Mouse (Mus musculus) liver, postnatal 0 days (tissue): ENCODE measurements at regions not wholly inside any gene's neighbourhood (a gene's known extent, or its start where the extent isn't known, plus 50 kb on each side); places are given as distances from the start of the nearest gene placed in this dataset.
A peak's percentile ranks its signal among the peaks of the same experiment; 100 is the strongest.

Experiments
- ATAC-seq: fragments of 200-750 bp; cut with Nextera tagmentation; 2 replicates; pipeline ENCODE4 v1.8.0; 2017; ENCODE audit warnings: mild to moderate bottlenecking, moderate library complexity
- DNase-seq: peaks from one replicate; pipeline ENCODE4 v3.0.0-alpha.2; 2016
- H3K27ac ChIP-seq: fragments of 300-500 bp; sonication (generic); 2 replicates; pipeline ENCODE4 v1.5.1; 2014; ENCODE audit warnings: antibody characterized with exemption, moderate library complexity, mild to moderate bottlenecking, low read depth
- H3K27me3 ChIP-seq: fragments of 300-500 bp; sonication (generic); 2 replicates; pipeline ENCODE4 v1.6.1; 2014; ENCODE audit warnings: low read length, control low read depth, mixed read lengths; ENCODE audit not compliant: insufficient read depth
- H3K36me3 ChIP-seq: fragments of 300-500 bp; sonication (generic); replicated peaks from 2 replicates; pipeline ENCODE4 v1.6.1; 2014; ENCODE audit warnings: mild to moderate bottlenecking, control low read depth, low read length, moderate library complexity, mixed read lengths; ENCODE audit not compliant: insufficient read depth
- H3K4me1 ChIP-seq: fragments of 300-500 bp; sonication (generic); 2 replicates; pipeline ENCODE4 v1.6.1; 2014; ENCODE audit warnings: antibody characterized with exemption, mild to moderate bottlenecking, control low read depth; ENCODE audit not compliant: insufficient read depth
- H3K4me2 ChIP-seq: fragments of 300-500 bp; sonication (generic); 2 replicates; pipeline ENCODE4 v1.6.1; 2014; ENCODE audit warnings: low read depth, mild to moderate bottlenecking, low read length, moderate library complexity, mixed read lengths
- H3K4me3 ChIP-seq: fragments of 300-500 bp; sonication (generic); 2 replicates; pipeline ENCODE4 v1.5.1; 2014; ENCODE audit warnings: low read depth, low read length
- H3K9ac ChIP-seq: fragments of 300-500 bp; sonication (generic); replicated peaks from 2 replicates; pipeline ENCODE4 v1.6.1; 2014; ENCODE audit warnings: mild to moderate bottlenecking, moderate library complexity
- H3K9me3 ChIP-seq: fragments of 300-500 bp; sonication (generic); 2 replicates; pipeline ENCODE4 v1.6.1; 2016; ENCODE audit warnings: mild to moderate bottlenecking, control low read depth, low read length, mixed read lengths
- CTCF ChIP-seq: sonication (generic); IDR thresholded peaks from 2 replicates; pipeline ENCODE4 v1.5.1; 2016; ENCODE audit warnings: antibody characterized with exemption, low read depth
- EP300 ChIP-seq: IDR thresholded peaks from 2 replicates; pipeline ENCODE4 v1.6.1; 2016; ENCODE audit warnings: antibody characterized with exemption, low read depth, mild to moderate bottlenecking
- WGBS: fragments of 180-500 bp; shearing (Covaris S2); extraction: QIAGEN DNeasy Blood & Tissue Kit; methylation state at CpG from one replicate; pipeline ENCODE4 v1.1.7; 2014; ENCODE audit not compliant: insufficient replicate concordance; 5-methylcytosine and 5-hydroxymethylcytosine counted together

DNA sequence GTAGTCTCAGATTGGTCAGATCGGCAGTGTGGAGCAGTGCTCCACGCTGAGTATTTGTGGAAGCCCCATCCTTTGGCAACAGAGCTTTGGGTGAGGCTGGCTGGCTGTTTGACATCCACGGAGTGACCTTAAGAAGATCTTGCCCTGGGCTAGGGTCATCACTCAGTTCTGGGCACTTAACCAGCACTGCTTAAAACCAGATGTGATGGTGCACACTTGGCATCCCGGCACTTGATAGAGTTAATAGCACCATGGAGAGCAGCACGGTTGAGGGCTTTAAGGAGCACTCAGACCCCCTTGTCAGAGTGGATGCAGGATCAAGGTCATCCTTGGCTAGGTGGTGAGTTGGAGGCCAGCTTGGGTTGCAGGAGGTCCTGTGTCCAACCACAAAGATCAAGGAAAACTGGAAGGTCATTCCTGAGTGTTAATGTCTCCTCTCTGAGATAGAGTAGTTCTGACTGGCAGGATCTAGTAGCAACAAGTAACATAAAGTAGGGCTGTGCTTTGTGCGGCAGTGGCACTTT is 70.2 kb upstream of the Mrps10 start:
- ATAC-seq, result no peak

DNA sequence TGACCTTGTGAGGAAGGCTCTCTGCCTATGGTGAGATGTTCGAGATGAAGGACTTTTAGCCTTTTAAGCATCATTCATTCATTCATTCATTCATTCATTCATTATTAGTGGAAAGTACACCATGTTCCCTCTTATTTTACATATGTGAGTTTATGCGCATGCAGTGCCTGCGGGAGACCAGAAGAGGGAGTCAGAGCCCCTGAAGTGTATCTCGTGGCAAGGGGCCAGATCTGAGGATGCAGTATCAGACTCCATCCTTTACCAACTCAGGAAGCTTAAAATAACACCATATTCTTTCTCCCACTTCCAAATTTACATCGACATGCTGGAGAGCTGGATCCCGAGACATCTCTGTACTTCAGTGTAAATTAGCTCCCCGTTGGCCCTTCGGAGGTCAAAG is 70.7 kb upstream of the Mrps10 start:
- WGBS, result 86% methylated on average over 8 of the region's 8 CpGs
- no peak for DNase-seq
- H3K9ac ChIP-seq, result no peak overlapping the region
- H3K9me3 ChIP-seq, result no peaks in the 10 kb centered on the region
- no peak for ATAC-seq
- no peak overlapping the region for H3K27ac ChIP-seq
- TF ChIP-seq EP300 (no peak), CTCF (peak; percentile 55)
- no peak overlapping the region for H3K4me3 ChIP-seq
- H3K36me3 ChIP-seq, result no peaks in the 10 kb centered on the region
- no peak overlapping the region for H3K4me2 ChIP-seq
- no peaks in the 10 kb centered on the region for H3K27me3 ChIP-seq
- H3K4me1 ChIP-seq, result peaks cover 14% of the 10 kb centered on the region

More for the DNA sequence above, 70.2 kb upstream of the Mrps10 start:
- WGBS, result 86% methylated on average over 6 of the region's 6 CpGs
- Histone ChIP-seq H3K4me2 (no peak overlapping the region), H3K4me3 (no peak overlapping the region), H3K4me1 (peaks cover 14% of the 10 kb centered on the region), H3K27me3 (no peaks in the 10 kb centered on the region), H3K9ac (no peak overlapping the region), H3K36me3 (no peaks in the 10 kb centered on the region), H3K9me3 (no peaks in the 10 kb centered on the region), H3K27ac (no peak overlapping the region)
- TF ChIP-seq EP300, result no peak
- TF ChIP-seq CTCF, result no peak
- DNase-seq, result no peak

- Histone ChIP-seq H3K27ac (no peak overlapping the region), H3K36me3 (no peaks in the 10 kb centered on the region), H3K4me2 (no peak overlapping the region), H3K9ac (no peak overlapping the region), H3K27me3 (no peaks in the 10 kb centered on the region), H3K9me3 (no peaks in the 10 kb centered on the region), H3K4me3 (no peak overlapping the region), H3K4me1 (peaks cover 14% of the 10 kb centered on the region)
- ATAC-seq (no peak), DNase-seq (no peak)
- 72% methylated on average over 9 of the region's 9 CpGs for WGBS
- TF ChIP-seq CTCF (no peak), EP300 (no peak)
Measured at GRCm38 (mm10) chr17:47296709-47297450, 71.8 kb upstream of the Mrps10 start.

DNA sequence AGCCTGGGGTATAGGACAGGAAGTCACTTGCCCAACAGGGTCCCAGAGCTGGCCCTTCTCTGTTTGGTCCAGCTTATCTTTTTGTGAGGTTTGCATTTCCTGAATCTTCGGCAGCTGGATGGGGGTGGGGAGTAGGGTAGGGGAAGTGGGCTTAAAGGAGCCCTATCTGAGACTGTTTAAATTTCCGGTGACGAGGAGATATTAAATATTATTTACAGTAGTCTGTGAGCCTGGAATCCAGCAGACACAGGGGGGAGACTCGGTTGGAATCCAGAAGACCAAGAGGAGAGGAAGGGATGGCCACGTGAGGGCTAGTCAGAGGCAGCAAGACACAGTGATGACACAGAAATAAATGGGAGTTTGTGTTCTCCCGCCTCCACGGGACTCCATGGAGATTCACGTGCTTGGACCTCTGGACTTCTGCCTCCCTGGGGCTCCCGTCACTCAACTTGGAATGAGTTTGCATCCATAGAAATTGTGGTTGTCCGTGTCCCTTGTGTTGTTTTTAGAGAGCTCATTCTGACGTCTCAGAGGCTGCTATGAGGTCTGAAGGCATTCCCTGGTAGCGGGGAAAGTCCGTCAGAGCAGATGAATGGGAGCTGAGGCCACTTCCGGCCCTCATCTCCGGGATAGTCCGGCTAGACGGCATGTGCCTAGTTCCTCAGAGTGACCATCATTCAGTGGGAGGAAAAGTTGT is 73.2 kb upstream of the Mrps10 start:
- no peaks in the 10 kb centered on the region for H3K36me3 ChIP-seq
- no peaks in the 10 kb centered on the region for H3K27me3 ChIP-seq
- H3K4me1 ChIP-seq, result peaks cover 14% of the 10 kb centered on the region
- H3K9me3 ChIP-seq, result no peaks in the 10 kb centered on the region
- peak overlapping the region; percentile 75 for H3K27ac ChIP-seq
- no peak overlapping the region for H3K4me3 ChIP-seq
- 21% methylated on average over 17 of the region's 17 CpGs for WGBS
- DNase-seq, result peak; percentile 39
- no peak overlapping the region for H3K9ac ChIP-seq
- no peak for TF ChIP-seq CTCF
- H3K4me2 ChIP-seq, result peak overlapping the region; percentile 52
- peak; percentile 59 for ATAC-seq

GRCm38 (mm10) chr17:47294091-47294534 is 74.6 kb upstream of the Mrps10 start:
- TF ChIP-seq CTCF, result no peak
- no peak for TF ChIP-seq EP300
- Histone ChIP-seq H3K4me1 (peaks cover 14% of the 10 kb centered on the region), H3K4me3 (no peak overlapping the region), H3K4me2 (no peak overlapping the region), H3K27me3 (no peaks in the 10 kb centered on the region), H3K9ac (no peak overlapping the region), H3K27ac (peak overlapping the region; percentile 75; the same call in 1 of the 2 replicates), H3K36me3 (no peaks in the 10 kb centered on the region), H3K9me3 (no peaks in the 10 kb centered on the region)
- ATAC-seq, result no peak
- DNase-seq, result no peak
- WGBS, result 36% methylated on average over 5 of the region's 5 CpGs

GRCm38 (mm10) chr17:47293178-47293577 is 75.5 kb upstream of the Mrps10 start:
- DNase-seq (no peak), ATAC-seq (no peak)
- TF ChIP-seq EP300, result no peak
- TF ChIP-seq CTCF, result no peak
- H3K4me2 ChIP-seq, result no peak overlapping the region
- no peak overlapping the region for H3K4me3 ChIP-seq
- H3K4me1 ChIP-seq, result peaks cover 14% of the 10 kb centered on the region
- no peak overlapping the region for H3K9ac ChIP-seq
- H3K36me3 ChIP-seq, result no peaks in the 10 kb centered on the region
- WGBS, result 60% methylated on average over 8 of the region's 8 CpGs
- no peak overlapping the region for H3K27ac ChIP-seq
- H3K27me3 ChIP-seq, result no peaks in the 10 kb centered on the region
- H3K9me3 ChIP-seq, result no peaks in the 10 kb centered on the region
